Comparison of ENCODE assay signal across 9 mouse cellular contexts in genomic region chrX:77796916-77797315, GRCm38 (mm10). TPM values are rescaled to one million over a fixed set of nuclear protein-coding genes. Genes with fewer than 3 reads are reported as not detected.
DNase-seq lines count a peak whose midpoint lies in the region; ATAC-seq and TF ChIP-seq lines count a peak whose summit lies in the region.
"Had no signal": no experiment of that assay in that cellular context is flagged by ENCODE, and none has a peak within 500 bp of the region (broad histone marks: within the 10 kb centered on the region; RNA-seq: fewer than 3 reads in every experiment).

No protein-coding gene starts in this region.

- WGBS in liver, embryonic 11.5 days = 61% methylated on average over 1 of the region's 1 CpGs
- WGBS in hindbrain, postnatal 0 days = 57% methylated on average over 1 of the region's 1 CpGs
- WGBS in neural tube, embryonic 13.5 days = 78% methylated on average over 1 of the region's 1 CpGs

- no peak for ATAC-seq in liver, embryonic 11.5 days (replicated peaks; ENCODE audit: low FRiP score)
- no peak for ATAC-seq in hindbrain, postnatal 0 days
- no peak for ATAC-seq in neural tube, embryonic 13.5 days (ENCODE audit: low read depth)

- H3K27ac ChIP-seq in liver, embryonic 11.5 days (ENCODE audit: low read depth, low read length) = no peak overlapping the region
- H3K27ac ChIP-seq in hindbrain, postnatal 0 days = peak overlapping the region; percentile 86; the same call in 1 of the 2 replicates
- H3K27ac ChIP-seq in neural tube, embryonic 13.5 days (replicated peaks) = no peak overlapping the region

- no peaks in the 10 kb centered on the region for H3K4me1 ChIP-seq in liver, embryonic 11.5 days (replicated peaks; ENCODE audit: control insufficient read depth, insufficient read depth, low read length)
- H3K4me1 ChIP-seq in hindbrain, postnatal 0 days (ENCODE audit: insufficient read depth, low read length) = no peaks in the 10 kb centered on the region
- peaks cover 22% of the 10 kb centered on the region for H3K4me1 ChIP-seq in neural tube, embryonic 13.5 days (replicated peaks)
- H3K4me1 ChIP-seq: embryonic facial prominence, embryonic 12.5 days had no signal

- H3K4me2 ChIP-seq in liver, embryonic 11.5 days = peak overlapping the region; percentile 70
- peak overlapping the region; percentile 61 for H3K4me2 ChIP-seq in hindbrain, postnatal 0 days (ENCODE audit: low read depth, low read length)
- peak overlapping the region; percentile 58 for H3K4me2 ChIP-seq in neural tube, embryonic 13.5 days

- no peak overlapping the region for H3K4me3 ChIP-seq in liver, embryonic 11.5 days (ENCODE audit: low read depth, low read length)
- H3K4me3 ChIP-seq in hindbrain, postnatal 0 days (ENCODE audit: low read length) = peak overlapping the region; percentile 63
- peak overlapping the region; percentile 66; the same call in 1 of the 2 replicates for H3K4me3 ChIP-seq in neural tube, embryonic 13.5 days

- H3K27me3 ChIP-seq in liver, embryonic 11.5 days (replicated peaks; ENCODE audit: control insufficient read depth, insufficient read depth, low read length) = no peaks in the 10 kb centered on the region
- H3K27me3 ChIP-seq in hindbrain, postnatal 0 days (ENCODE audit: insufficient read depth, low read length) = no peaks in the 10 kb centered on the region
- no peaks in the 10 kb centered on the region for H3K27me3 ChIP-seq in neural tube, embryonic 13.5 days
- H3K27me3 ChIP-seq: embryonic facial prominence, embryonic 12.5 days had no signal

- intact Hi-C loops in gastrocnemius, postnatal 36 days (cut with DNase I) = no loop called here

- DNase-seq in liver, embryonic 11.5 days (ENCODE audit: low spot score) = no peak
- no peak for DNase-seq in liver
- peak; percentile 9 for DNase-seq in ZHBTc4 (ENCODE audit: low read depth, low spot score)
- DNase-seq in hindbrain, postnatal 0 days (ENCODE audit: low spot score) = peak; percentile 28
- DNase-seq in gastrocnemius, postnatal 36 days = no peak
- DNase-seq in adrenal gland, adult 18-20 months (ENCODE audit: low spot score in 2 of 2) = no peak
- DNase-seq: lung, postnatal 14 days had no signal

- H3K9ac ChIP-seq in liver, embryonic 11.5 days (ENCODE audit: low read depth, low read length) = no peak overlapping the region
- no peak overlapping the region for H3K9ac ChIP-seq in hindbrain, postnatal 0 days (replicated peaks; ENCODE audit: low read length)
- H3K9ac ChIP-seq in neural tube, embryonic 13.5 days = no peak overlapping the region
- H3K9ac ChIP-seq: embryonic facial prominence, embryonic 12.5 days had no signal

- no peaks in the 10 kb centered on the region for H3K36me3 ChIP-seq in liver, embryonic 11.5 days (ENCODE audit: control insufficient read depth, insufficient read depth, low read length)
- no peaks in the 10 kb centered on the region for H3K36me3 ChIP-seq in hindbrain, postnatal 0 days (ENCODE audit: insufficient read depth, low read length)
- H3K36me3 ChIP-seq in neural tube, embryonic 13.5 days = no peaks in the 10 kb centered on the region
- H3K36me3 ChIP-seq: embryonic facial prominence, embryonic 12.5 days had no signal

- H3K9me3 ChIP-seq in liver, embryonic 11.5 days (ENCODE audit: control insufficient read depth, low read length) = no peaks in the 10 kb centered on the region
- H3K9me3 ChIP-seq in hindbrain, postnatal 0 days (ENCODE audit: low read length) = no peaks in the 10 kb centered on the region
- no peaks in the 10 kb centered on the region for H3K9me3 ChIP-seq in neural tube, embryonic 13.5 days
- H3K9me3 ChIP-seq: embryonic facial prominence, embryonic 12.5 days had no signal

- TF ChIP-seq CTCF in hindbrain, postnatal 0 days (IDR thresholded peaks at IDR 0.05; ENCODE audit: low read depth) = peak; percentile 34; the same call in 1 of the 2 replicates

RNA-seq across cellular contexts. Expression of gene Prkx, which starts 0.8 kb away (rescaled TPM):
- 6.4 and 6.6 TPM in 2 replicates for polyA plus RNA-seq in liver, embryonic 11.5 days (2014; fragmentation: Nextera tagmentation; extraction: Ambion mirVana)
- 18.3 TPM in 2 replicates for total RNA-seq in hindbrain, postnatal 0 days (2014; rRNA removed)
- 17.1 and 17.3 TPM in 2 replicates for polyA plus RNA-seq in hindbrain, postnatal 0 days (2015; fragmentation: Nextera tagmentation; extraction: Ambion mirVana)
- 31.1 and 31.8 TPM in 2 replicates for polyA plus RNA-seq in neural tube, embryonic 13.5 days (2015; fragmentation: Nextera tagmentation; extraction: Ambion mirVana)
- 1 to 10 TPM; 4.9 to 5.4 TPM for total RNA-seq in gastrocnemius, postnatal 36 days (2021)
- total RNA-seq in adrenal gland, adult 18-20 months (2021) = 10 to 100 TPM; 19.3 to 21.4 TPM

RNA-seq across cellular contexts. Expression of gene Pbsn, which starts 56.5 kb away (rescaled TPM):
- not detected in 2 replicates for polyA plus RNA-seq in liver, embryonic 11.5 days (2014; fragmentation: Nextera tagmentation; extraction: Ambion mirVana)
- total RNA-seq in hindbrain, postnatal 0 days (2014; rRNA removed) = not detected in 2 replicates
- not detected in 2 replicates for polyA plus RNA-seq in hindbrain, postnatal 0 days (2015; fragmentation: Nextera tagmentation; extraction: Ambion mirVana)
- not detected in 2 replicates for polyA plus RNA-seq in neural tube, embryonic 13.5 days (2015; fragmentation: Nextera tagmentation; extraction: Ambion mirVana)
- total RNA-seq in gastrocnemius, postnatal 36 days (2021) = not detected
- total RNA-seq in adrenal gland, adult 18-20 months (2021) = not detected
- polyA plus RNA-seq: embryonic facial prominence, embryonic 12.5 days had no signal

Comparison
In these comparisons a context has a peak if more than half of its experiments do, and no peak if none do; other contexts are left out.
1. DNase-seq: peak in ZHBTc4 (single experiment) and hindbrain, postnatal 0 days (single experiment); none in liver, embryonic 11.5 days (single experiment), liver (single experiment), gastrocnemius, postnatal 36 days (0 of 2) and adrenal gland, adult 18-20 months (0 of 2).
2. Peak in every context shown above with its lines, with median percentiles within 50 percentile points of each other: H3K4me2 ChIP-seq.